Mouse (Mus musculus): Measurements from ENCODE around the gene Mycl.

- no peak for TF ChIP-seq POLR2A (IDR thresholded peaks at IDR 0.05; ENCODE audit: borderline replicate concordance, extremely low read depth, low read depth, low read length)
- no peak for TF ChIP-seq CTCF (IDR thresholded peaks at IDR 0.05; ENCODE audit: insufficient read depth, low read length)
These were observed 24.3 kb upstream of the Mycl start for GRCm38 (mm10) chr4:122971191-122971590.

All from lung, adult 2 months (tissue).